Mouse (Mus musculus) intestine, postnatal 0 days (tissue): ENCODE measurements around the gene Bard1. TPM values are rescaled to one million over a fixed set of nuclear protein-coding genes. Genes with fewer than 3 reads are reported as not detected.

Experiments
- ATAC-seq: fragments of 200-750 bp; cut with Nextera tagmentation; 2 replicates; pipeline ENCODE4 v1.8.0; 2017; ENCODE audit warnings: mild to moderate bottlenecking, moderate TSS enrichment, moderate library complexity
- H3K27ac ChIP-seq: fragments of 300-500 bp; sonication (generic); 2 replicates; pipeline ENCODE4 v1.5.1; 2014; ENCODE audit warnings: mild to moderate bottlenecking, low read depth, low read length, moderate library complexity
- H3K27me3 ChIP-seq: fragments of 300-500 bp; sonication (generic); replicated peaks from 2 replicates; pipeline ENCODE4 v1.6.1; 2014; ENCODE audit warnings: low read length, mixed read lengths; ENCODE audit not compliant: control insufficient read depth, insufficient read depth
- H3K36me3 ChIP-seq: fragments of 300-500 bp; sonication (generic); 2 replicates; pipeline ENCODE4 v1.6.1; 2014; ENCODE audit warnings: mild to moderate bottlenecking, moderate library complexity; ENCODE audit not compliant: control insufficient read depth, insufficient read depth
- H3K4me1 ChIP-seq: fragments of 300-500 bp; sonication (generic); replicated peaks from 2 replicates; pipeline ENCODE4 v1.6.1; 2014; ENCODE audit warnings: antibody characterized with exemption, low read length, mixed read lengths; ENCODE audit not compliant: control insufficient read depth, insufficient read depth
- H3K4me2 ChIP-seq: fragments of 300-500 bp; sonication (generic); replicated peaks from 2 replicates; pipeline ENCODE4 v1.6.1; 2014; ENCODE audit warnings: low read depth, mild to moderate bottlenecking, moderate library complexity
- H3K4me3 ChIP-seq: fragments of 300-500 bp; sonication (generic); 2 replicates; pipeline ENCODE4 v1.5.1; 2014; ENCODE audit warnings: low read depth, low read length
- H3K9ac ChIP-seq: fragments of 300-500 bp; sonication (generic); 2 replicates; pipeline ENCODE4 v1.6.1; 2014; ENCODE audit warnings: mild to moderate bottlenecking, low read depth, low read length
- H3K9me3 ChIP-seq: fragments of 300-500 bp; sonication (generic); 2 replicates; pipeline ENCODE4 v1.6.1; 2016; ENCODE audit warnings: mixed run types; ENCODE audit not compliant: control insufficient read depth
- CTCF ChIP-seq: sonication (generic); IDR thresholded peaks from 2 replicates; pipeline ENCODE4 v1.5.1; 2016; ENCODE audit warnings: low read depth, mild to moderate bottlenecking, control low read depth, antibody characterized with exemption, moderate library complexity
- WGBS: fragments of 180-500 bp; shearing (Covaris S2); extraction: QIAGEN DNeasy Blood & Tissue Kit; methylation state at CpG from one replicate; pipeline ENCODE4 v1.1.7; 2014; 5-methylcytosine and 5-hydroxymethylcytosine counted together
- polyA plus RNA-seq: library from polyadenylated mRNA; unstranded; fragments of >200 nt; fragmentation: Nextera tagmentation; extraction: Ambion mirVana; gene quantifications from 2 replicates; pipeline ENCODE4 v1.2.1, GENCODE M21; 2015

Gene Bard1
- polyA plus RNA-seq, 1 experiment from 2014 or later: 0.51 TPM

GRCm38 (mm10) chr1:71035565-71035964, 67.4 kb downstream of the Bard1 start:
- Histone ChIP-seq H3K27ac (no peak overlapping the region), H3K9ac (no peak overlapping the region), H3K27me3 (no peaks in the 10 kb centered on the region), H3K4me2 (no peak overlapping the region), H3K36me3 (no peaks in the 10 kb centered on the region), H3K4me3 (no peak overlapping the region), H3K9me3 (no peaks in the 10 kb centered on the region), H3K4me1 (no peaks in the 10 kb centered on the region)
- 61% methylated on average over 1 of the region's 1 CpGs for WGBS
- no peak for TF ChIP-seq CTCF
- no peak for ATAC-seq

- Histone ChIP-seq H3K4me2 (no peak overlapping the region), H3K27ac (no peak overlapping the region), H3K9me3 (no peaks in the 10 kb centered on the region), H3K4me1 (no peaks in the 10 kb centered on the region), H3K36me3 (0 out of 2 replicates have a peak, but pooled peaks cover 3% of the 10 kb centered on the region), H3K27me3 (no peaks in the 10 kb centered on the region), H3K4me3 (no peak overlapping the region), H3K9ac (no peak overlapping the region)
- TF ChIP-seq CTCF: no peak
- WGBS: 88% methylated on average over 5 of the region's 5 CpGs
- no peak for ATAC-seq
Measured at GRCm38 (mm10) chr1:71022766-71023165, 80.2 kb downstream of the Bard1 start.

- Histone ChIP-seq H3K4me3 (no peak overlapping the region), H3K4me1 (no peaks in the 10 kb centered on the region), H3K27ac (no peak overlapping the region), H3K9me3 (no peaks in the 10 kb centered on the region), H3K9ac (no peak overlapping the region), H3K36me3 (no peaks in the 10 kb centered on the region), H3K27me3 (no peaks in the 10 kb centered on the region), H3K4me2 (no peak overlapping the region)
- no peak for ATAC-seq
- no peak for TF ChIP-seq CTCF
Measured at GRCm38 (mm10) chr1:71014345-71014744, 88.6 kb downstream of the Bard1 start.

- no peaks in the 10 kb centered on the region for H3K36me3 ChIP-seq
- no peak overlapping the region for H3K4me3 ChIP-seq
- TF ChIP-seq CTCF: no peak
- H3K4me2 ChIP-seq: no peak overlapping the region
- no peak overlapping the region for H3K27ac ChIP-seq
- H3K9me3 ChIP-seq: no peaks in the 10 kb centered on the region
- ATAC-seq: peak; percentile 33; the same call in 1 of the 2 replicates
- no peaks in the 10 kb centered on the region for H3K4me1 ChIP-seq
- no peaks in the 10 kb centered on the region for H3K27me3 ChIP-seq
- H3K9ac ChIP-seq: no peak overlapping the region
- 53% methylated on average over 6 of the region's 6 CpGs for WGBS
Measured at GRCm38 (mm10) chr1:71005998-71006397, 96.9 kb downstream of the Bard1 start.

GRCm38 (mm10) chr1:71004177-71004576, 98.8 kb downstream of the Bard1 start:
- no peak for TF ChIP-seq CTCF
- 30% methylated on average over 1 of the region's 1 CpGs for WGBS
- no peak overlapping the region for H3K4me3 ChIP-seq
- H3K9me3 ChIP-seq: no peaks in the 10 kb centered on the region
- no peak overlapping the region for H3K4me2 ChIP-seq
- ATAC-seq: no peak
- no peaks in the 10 kb centered on the region for H3K4me1 ChIP-seq
- H3K9ac ChIP-seq: no peak overlapping the region
- no peak overlapping the region for H3K27ac ChIP-seq
- no peaks in the 10 kb centered on the region for H3K36me3 ChIP-seq
- H3K27me3 ChIP-seq: no peaks in the 10 kb centered on the region

GRCm38 (mm10) chr1:71003741-71004140, 99.2 kb downstream of the Bard1 start:
- Histone ChIP-seq H3K4me1 (no peaks in the 10 kb centered on the region), H3K9me3 (no peaks in the 10 kb centered on the region), H3K27me3 (no peaks in the 10 kb centered on the region), H3K4me3 (no peak overlapping the region), H3K4me2 (no peak overlapping the region), H3K27ac (no peak overlapping the region), H3K9ac (no peak overlapping the region), H3K36me3 (no peaks in the 10 kb centered on the region)
- TF ChIP-seq CTCF: no peak
- WGBS: 48% methylated on average over 1 of the region's 1 CpGs
- ATAC-seq: no peak

- Histone ChIP-seq H3K4me2 (no peak overlapping the region), H3K4me3 (no peak overlapping the region), H3K27me3 (no peaks in the 10 kb centered on the region), H3K4me1 (no peaks in the 10 kb centered on the region), H3K27ac (no peak overlapping the region), H3K9ac (no peak overlapping the region), H3K36me3 (no peaks in the 10 kb centered on the region), H3K9me3 (no peaks in the 10 kb centered on the region)
- 79% methylated on average over 10 of the region's 10 CpGs for WGBS
- TF ChIP-seq CTCF: no peak
- no peak for ATAC-seq
Measured at GRCm38 (mm10) chr1:70997377-70997993, 105.5 kb downstream of the Bard1 start.
